Mouse (Mus musculus): ENCODE measurements around the gene Coro2a.
"Not testable (repeated sequence)": the region's sequence is repeated elsewhere in the genome, so short reads cannot be mapped to it uniquely, and the experiment has no call there.

The Coro2a gene

DNA sequence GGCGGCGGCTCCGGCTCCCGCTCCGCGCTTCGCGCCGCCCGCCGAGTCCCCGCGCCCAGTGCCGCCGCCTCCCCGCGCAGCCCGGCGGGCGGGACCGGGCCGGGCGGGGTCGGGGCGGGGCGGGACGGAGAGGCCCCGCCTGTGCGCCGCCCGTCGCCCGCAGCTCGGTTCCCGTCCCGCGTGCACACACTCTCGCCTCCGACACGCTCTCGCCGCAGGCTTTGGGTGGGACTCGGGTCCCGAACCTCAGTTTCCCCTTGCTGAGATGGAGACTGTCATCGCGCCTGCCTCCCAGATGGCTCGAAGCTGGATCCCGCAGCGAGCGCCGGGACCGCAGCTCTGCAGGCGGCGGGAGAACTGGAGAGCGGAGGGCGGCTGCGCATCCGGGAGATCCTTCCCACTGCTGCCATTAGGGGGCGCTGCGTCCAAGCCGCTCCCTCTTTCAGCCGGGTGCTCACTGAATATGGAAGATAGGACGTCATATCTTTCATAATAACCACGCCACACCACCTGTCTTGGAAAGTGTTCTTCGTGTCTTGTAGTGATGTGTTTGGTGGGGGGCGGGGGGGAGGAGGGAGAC lies at the start of gene Coro2a:
Gene Coro2a (minus strand): TSS at position 359 of the 580 bp plus-strand sequence.
- in situ Hi-C loops (cut with MboI, MseI), result no loop called here

DNA sequence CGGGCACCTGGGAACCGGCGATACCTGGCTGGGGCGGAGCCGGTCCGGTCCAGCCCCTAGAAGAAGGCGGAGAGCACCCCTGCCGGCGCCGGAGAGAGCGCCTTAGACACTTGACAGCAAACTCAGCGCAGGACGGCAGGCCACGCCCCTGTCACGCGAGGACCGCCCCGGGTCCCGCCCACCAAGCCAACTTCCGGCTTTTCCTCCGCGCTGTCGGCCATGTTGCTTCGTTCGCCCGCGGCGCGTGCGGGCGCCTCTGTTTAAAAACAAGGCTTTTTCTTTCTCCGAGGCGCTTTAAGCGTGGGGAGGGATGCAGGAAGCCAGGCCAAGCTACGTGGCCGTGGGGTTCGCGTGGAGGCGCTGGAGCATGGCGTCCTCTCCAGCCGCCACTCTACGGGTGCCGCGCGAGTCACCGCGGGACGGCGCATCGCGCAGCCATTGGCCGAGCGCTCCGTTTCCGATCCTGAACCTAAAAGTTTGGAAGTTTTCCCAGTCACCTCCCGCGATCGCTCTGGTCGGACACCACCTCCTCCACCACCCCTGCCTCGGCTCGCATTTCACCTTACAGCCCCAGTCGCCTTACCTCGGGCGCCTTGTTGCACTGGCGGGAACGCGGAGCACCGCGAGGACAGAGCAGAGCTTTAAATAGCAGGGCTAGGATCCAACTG lies 48.2 kb upstream of the Coro2a start, which contains the start of gene Tbc1d2:
Gene Tbc1d2 (minus strand): TSS at position 124 of the 668 bp plus-strand sequence.
- in situ Hi-C loops (cut with MboI, MseI), result loop anchor here in 1 of 2 experiments (5.0 to 10.0 kb wide), 2 partner anchors 38 to 105 kb away; no protein-coding TSS in a partner anchor

DNA sequence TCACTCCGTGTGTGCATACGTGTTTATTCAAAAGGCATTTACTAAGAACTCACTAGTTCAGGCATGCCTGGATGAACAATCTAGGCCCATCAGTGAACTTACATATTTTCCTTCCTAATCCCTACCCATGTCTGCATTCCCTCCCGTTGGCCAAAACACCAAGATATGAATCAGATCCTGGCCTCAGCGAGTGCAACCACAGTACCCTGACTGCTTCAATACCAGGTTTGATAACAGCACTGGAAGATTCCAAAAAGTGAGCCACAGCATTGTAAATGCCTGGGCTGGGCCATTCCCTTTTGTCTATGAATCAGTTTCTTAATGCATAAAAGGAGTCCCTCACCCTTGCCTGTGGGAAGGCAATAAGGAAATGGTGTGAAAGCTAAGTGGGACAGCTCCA lies 47.2 kb upstream of the Coro2a start:
- in situ Hi-C loops (cut with MboI, MseI), result loop anchor here (5.0 kb wide), 2 partner anchors 37 to 507 kb away; no protein-coding TSS in a partner anchor

DNA sequence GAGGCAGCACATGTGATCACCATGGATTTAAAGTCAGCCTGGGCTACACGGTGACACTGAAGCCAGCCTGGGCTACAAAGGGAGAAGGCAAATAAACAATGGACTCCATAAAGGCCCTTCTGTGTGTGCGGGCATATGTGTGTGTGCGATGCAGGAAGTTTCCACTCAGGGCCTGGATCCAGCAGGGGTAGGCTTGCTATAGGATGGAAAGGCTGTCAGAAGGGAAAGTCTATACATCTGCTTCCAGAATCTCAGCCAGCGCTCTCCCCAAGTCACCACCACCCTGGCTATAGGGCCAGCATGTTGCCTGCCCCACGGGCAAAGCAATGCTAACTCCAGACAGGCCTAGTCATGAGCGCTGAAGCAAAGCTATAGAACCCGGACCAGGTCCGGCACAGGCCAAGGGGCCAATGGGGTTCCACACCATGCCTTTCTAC lies 41.7 kb upstream of the Coro2a start:
- in situ Hi-C loops (cut with MboI, MseI), result no loop called here

DNA sequence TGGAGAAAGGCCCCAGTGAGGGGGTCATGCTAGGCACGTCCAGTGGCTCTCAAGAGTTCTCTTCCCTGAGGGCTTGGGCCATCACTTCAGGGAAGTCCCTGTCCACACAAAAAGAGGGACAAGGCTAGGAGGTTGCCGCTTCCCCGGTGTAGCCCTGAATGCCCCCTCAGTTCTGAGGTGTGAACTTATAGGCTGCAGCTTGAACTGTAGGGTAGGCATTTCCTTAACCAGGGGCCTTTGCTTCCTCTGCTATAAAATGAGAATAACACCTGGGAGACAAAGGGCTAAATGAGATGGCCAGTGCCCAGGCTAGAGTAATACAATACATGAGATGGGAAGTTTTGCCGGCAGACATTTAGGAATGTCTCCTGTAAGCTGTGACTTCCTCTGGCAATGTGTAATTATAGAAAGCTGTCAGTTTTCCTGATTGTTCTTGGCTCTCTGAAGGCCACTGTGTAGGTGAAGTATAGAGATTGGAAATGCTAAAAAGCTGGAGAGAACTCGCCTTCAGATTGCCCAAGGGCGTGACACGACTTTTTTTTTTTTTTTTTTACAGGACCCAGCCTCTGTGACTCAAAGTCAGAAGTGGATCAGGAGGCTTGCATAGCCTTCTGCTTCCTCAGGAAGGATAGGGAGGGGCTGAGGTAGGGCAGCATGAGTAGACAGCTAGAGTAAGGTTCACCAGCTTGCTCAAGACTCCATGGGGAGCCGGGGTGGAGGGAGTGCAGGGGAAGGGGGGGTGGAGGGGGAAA lies 41.1 kb upstream of the Coro2a start:
- in situ Hi-C loops (cut with MboI, MseI), result no loop called here

DNA sequence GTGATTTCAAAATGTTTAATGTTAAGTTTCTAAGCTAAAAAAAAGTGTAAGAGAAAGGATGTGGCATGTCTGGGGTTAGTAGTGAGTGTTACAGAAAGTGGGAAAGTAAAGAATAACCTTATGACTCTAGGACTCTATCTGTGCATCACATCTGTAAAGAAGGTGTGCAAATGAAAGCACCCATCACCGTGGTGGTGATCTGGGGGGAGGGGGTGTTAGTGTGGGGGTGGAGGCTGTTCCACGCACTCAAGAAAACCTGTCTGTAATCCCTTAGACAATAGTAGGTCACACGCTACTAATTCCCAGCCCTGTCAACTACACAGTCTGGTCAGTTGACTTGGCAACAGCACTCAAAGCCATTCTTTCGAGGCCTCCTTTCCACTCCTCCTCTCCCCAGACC lies 39.3 kb upstream of the Coro2a start:
- in situ Hi-C loops (cut with MboI, MseI), result no loop called here

DNA sequence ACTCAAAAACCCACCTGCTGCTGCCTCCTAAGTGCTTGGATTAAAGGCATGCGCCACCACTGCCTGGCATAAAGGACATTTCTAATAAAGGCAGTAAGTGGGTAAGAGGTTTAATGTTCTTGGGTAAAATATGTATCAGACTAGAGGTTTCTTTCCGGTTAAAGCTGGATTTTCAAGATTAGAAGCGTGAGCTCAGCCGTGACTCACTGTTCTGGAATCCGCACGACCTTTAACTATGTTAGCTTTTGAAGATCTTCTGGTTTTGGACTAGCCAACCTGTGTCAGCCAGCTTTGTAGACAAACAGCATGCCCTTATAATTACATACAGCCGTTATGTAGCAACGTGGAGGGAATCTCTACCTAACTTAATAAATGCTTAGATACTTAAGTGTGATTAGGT lies 37.9 kb upstream of the Coro2a start:
- in situ Hi-C loops (cut with MboI, MseI), result no loop called here

DNA sequence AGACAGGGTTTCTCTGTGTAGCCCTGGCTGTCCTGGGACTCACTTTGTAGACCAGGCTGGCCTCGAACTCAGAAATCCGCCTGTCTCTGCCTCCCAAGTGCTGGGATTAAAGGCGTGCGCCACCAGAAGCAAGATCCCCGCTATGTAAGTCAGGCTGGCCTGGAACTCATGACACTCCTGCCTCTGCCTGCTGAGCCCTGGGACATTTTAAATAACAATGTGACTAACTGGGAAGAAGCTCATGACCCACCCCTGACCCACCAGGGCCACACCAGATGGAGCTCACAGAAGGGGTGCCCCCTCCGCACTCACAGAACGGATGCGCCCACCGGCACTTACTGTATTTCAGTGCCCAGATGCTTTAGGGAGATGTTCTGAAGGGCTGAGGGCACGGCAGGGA lies 35.2 kb upstream of the Coro2a start:
- in situ Hi-C loops (cut with MboI, MseI), result not testable (repeated sequence)

DNA sequence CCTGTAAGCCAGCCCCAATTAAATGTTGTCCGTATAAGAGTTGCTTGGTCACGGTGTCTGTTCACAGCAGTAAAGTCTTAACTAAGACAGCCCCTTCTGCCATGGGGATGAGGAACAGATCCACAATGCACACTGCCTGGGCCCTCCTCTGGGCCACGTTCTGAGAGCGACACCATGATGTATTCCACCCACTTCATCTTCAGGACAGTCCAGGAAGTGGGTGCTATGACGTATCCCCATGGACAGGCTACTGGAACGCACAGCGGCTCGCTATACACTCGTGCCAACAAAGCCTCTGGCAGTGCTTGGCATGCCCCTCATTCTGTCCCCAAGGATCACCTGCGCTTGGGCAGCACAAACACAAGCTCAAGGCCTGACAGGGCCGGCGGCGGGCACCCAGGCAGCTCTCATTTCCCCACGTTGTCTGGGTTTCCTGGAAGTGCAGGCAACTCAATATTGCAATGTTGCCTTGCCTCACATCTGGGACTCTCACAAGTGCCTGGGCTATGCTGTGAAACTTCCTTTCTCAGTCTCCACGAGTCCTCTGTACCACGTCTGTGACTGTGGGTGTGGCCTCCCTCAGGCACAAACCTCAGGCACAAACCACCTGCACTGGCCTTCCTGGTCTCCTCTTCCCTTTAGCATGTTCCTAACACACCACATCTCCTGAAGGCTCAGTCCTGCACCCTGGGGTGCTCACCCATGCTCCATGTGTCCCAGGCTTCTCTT lies 33.9 kb upstream of the Coro2a start:
- in situ Hi-C loops (cut with MboI, MseI), result no loop called here

DNA sequence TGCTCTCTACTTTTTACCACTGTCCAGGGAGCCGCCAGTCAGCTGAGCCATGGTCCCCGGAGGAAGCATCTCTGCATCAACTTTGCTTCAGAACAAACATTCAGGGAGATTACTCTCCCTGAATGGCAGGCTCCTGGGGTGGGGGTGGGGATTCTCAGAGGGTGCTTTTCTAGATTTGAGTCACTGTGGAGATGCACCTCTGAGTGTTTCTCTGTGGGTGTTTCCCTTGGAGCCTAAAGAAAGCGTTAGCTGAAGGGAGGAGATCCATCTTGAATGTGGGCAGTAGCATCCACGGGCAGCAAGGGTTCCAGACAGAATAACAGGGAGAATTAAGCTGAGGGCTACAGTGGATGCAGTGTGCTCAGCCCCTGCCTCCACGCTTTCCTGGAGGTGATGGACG lies 32.9 kb upstream of the Coro2a start:
- in situ Hi-C loops (cut with MboI, MseI), result no loop called here

DNA sequence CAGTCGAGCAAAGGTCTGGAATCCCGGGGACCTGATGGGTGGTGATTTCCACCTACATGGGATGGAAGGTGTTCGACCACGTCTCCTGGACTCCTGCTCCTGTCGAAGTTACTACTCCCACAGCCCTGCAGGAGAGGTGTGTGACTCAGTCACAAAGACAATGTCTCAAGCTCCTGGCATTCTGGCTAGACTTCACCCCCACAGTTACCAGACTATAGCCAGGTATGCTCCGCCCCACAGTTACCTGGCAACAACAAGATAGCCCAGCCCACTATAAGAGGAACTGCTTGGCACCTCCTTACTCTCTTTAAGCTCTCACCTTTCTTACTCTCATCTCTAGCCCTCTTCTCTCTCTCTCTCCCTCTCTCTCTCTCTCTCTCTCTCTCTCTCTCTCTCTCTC lies 31.6 kb upstream of the Coro2a start:
- in situ Hi-C loops (cut with MboI, MseI), result not testable (repeated sequence)

DNA sequence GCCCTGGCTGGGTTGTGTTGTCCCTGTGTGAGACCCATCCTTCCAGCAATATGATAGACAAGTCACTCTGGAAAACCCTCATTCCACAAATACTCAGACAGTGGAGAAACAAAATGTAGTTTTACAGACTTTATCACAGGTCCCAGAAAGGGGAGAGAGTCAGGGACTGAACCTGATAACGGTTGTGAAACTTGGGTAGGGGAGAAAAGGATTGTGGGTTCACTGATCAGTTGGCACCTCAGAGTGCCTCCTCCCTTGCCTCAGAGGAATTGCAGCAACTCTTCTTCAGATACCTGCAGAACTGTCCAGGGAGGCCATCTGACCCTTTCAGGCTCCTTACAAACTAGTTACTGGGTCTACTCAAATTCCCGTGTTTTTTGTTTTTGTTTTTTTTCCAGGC lies 30.5 kb upstream of the Coro2a start:
- in situ Hi-C loops (cut with MboI, MseI), result no loop called here

DNA sequence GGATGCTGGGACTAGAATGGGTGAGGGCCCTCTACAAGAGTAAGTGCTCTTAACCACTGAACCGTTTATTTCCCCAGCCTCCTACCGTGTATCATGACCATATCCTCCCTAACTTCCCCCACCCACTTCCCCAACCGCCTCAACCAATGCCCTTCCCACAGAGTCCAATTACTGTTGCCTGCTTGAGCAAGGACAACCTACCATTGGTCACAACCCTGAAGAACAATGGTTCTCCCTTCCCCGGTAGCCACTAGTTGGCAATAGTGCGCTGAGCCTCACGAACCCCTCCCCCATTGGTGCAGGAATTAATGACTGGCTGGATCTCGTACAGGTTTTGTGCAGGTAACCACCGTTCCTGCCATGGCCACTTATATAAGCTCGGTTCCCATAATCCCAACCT lies 28.4 kb upstream of the Coro2a start:
- in situ Hi-C loops (cut with MboI, MseI), result no loop called here

DNA sequence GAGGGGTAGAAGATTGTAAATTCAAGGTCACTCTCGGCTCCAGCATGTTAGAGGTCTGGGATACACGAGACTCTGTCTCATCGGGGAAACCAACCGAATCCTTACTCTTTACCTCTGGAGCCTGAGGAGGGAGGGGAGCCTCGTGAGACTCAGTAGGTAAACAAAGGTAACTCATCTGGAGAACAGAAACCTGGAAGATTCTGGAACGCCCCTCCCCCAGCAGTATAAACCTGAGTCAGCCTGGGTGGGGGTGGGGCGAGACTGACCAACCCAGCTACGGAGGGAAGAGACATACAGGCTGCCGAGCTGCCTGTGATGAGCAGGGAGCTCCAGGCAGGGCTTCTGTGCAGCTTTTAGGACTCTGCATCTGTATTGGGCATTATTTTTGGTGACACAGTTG lies 26.9 kb upstream of the Coro2a start:
- in situ Hi-C loops (cut with MboI, MseI), result no loop called here

DNA sequence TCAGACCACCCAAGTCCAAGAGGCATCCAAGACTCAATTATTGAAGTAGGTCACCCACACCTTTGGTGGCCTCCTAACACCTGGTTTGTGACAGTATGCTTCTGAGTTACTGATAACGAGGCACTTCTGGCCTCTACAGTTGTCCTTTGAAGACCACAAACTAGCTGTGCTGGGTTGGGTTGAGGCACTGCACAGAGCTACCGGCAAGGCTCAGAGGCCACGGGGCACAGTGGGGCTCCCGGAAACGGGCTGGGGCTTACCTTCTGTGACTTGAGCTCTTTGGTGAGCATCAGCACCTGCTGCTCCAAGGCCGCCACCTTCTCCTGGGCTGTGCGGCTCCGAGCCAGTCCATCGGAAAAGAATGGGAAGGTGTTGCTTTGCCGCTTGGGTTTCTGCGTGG lies 26.1 kb upstream of the Coro2a start:
- in situ Hi-C loops (cut with MboI, MseI), result no loop called here

DNA sequence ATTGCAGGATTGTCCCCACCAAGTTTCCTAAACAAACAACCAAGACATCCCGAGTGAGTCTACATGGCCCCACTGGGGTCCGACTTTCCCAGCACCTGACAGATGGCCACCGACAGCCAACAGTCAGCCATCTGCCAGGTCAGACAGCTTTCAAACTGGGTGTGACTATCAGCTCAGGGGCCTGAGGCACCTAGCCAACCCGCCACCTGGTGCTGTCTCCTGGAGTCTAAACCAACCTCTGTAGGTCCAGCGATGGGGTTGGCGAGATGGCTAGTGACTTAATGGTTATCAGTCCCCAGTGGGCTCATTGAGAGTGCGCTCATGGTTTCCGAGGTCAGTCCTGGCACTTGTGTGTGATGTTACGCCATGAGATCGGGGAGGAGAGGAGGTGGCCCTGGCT lies 23.1 kb upstream of the Coro2a start:
- in situ Hi-C loops (cut with MboI, MseI), result no loop called here

DNA sequence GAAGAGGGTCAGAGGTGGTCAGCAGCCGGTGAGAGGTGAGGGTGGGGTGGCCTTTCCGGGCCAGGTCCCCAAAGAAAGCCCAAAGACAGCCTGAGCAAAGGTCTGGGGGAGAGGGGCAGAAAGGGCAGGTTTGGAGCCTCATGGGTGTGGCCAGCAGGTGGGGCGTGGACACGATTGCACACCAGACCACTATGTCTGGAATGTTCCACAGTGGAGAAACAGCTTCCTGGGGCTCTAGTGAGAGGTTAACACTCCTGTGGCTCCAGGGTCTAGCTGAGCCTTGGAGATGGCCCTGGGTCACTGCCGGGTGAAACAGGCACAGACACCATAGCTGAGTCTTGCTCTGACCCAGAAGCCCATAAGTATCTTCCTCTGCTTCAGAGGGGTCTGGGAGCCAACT lies 21.0 kb upstream of the Coro2a start:
- in situ Hi-C loops (cut with MboI, MseI), result no loop called here

DNA sequence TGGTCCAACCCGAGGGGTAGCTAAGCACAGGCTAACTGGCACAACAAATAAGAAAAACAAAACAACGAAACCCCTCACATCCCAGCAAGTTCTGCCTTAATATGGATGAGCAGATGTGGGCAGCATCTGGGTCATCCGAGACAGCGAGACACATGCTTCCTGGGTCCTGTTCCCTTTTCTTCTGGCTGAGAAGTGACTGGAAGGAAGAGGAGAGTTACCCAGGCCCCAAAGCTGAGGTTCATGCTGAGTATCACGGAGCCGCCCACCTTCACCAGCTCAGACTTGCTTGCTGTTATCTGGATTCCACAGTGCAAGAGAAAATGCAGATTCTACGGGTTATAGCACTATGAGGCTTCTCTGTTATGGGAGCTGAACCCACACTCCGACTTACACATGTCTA lies 18.9 kb upstream of the Coro2a start:
- in situ Hi-C loops (cut with MboI, MseI), result no loop called here

DNA sequence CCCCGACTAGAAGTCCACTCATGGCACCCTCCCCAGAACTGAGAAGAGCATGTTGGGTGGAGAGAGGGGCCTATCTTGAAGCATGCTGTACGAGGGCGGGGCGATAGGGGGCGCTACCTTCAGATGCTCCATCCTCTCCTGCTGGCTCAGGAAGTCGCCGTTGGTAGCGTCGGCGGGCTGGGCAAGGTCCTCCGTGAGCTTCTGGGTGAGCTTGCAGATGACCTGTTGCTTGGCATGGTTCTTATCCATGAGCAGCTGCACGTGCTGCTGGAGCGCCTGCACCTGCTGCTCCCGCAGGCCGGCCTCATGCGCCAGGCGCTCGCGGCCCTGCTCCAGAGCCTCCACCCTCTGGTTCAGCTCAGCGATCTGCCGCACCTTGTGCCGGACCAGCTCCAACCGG lies 18.3 kb upstream of the Coro2a start:
- in situ Hi-C loops (cut with MboI, MseI), result no loop called here

DNA sequence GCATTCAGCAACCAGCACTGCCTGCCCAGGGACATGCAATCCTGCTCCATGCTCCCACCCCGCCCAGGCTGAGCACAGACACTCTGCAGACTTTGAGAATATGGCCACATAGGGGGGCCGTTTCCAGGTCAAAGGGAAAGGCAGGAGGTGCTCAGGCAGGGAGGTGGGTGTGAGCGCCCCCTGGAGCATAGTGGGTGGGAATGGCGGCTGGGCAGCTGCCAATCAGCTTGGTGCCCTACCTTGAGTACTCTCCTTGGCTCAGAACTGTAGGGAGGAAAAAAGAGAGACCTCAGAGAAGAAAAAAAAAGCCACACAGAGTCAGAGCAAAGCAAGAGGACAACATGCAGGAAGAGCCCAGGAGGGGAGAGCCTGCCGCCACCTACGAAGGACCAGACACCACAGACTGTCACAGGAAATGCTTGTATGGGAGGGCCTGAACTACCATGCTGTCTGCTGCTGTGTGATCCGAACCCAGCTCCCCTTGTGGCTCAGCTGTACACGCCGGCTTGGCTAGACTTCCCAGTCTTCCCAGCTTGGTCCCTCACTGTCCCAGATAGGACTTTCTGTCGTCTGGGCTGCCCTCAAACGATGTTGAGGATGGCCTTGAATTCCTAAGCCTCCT lies 16.3 kb upstream of the Coro2a start:
- in situ Hi-C loops (cut with MboI, MseI), result no loop called here

DNA sequence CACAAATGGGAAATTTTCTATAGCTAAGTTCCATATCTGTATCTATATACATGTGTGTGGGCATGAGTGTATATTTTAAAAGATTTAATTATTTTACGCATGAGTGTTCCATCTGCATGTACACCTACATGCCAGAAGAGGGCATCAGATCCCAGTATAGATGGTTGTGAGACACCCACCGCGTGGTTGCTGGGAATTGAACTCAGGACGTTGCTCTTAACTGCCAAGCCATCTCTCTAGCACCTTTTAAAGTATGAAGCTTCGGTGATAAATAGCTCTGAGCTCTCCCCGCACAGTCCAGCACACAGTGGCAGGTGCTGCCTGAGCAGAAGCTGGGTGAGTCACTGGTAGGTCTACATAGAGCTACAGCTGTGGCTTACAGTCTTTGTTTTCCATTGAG lies 15.4 kb upstream of the Coro2a start:
- in situ Hi-C loops (cut with MboI, MseI), result no loop called here

Measured in T-helper 17 cell (primary cell).